Mouse (Mus musculus): ENCODE data around the gene Tatdn3. TPM values are rescaled to one million over a fixed set of nuclear protein-coding genes. Genes with fewer than 3 reads are reported as not detected.

Tatdn3 gene
- polyA plus RNA-seq (2015; fragmentation: Illumina TruSeq; extraction: RNeasy Lipid Tissue Mini Kit (QIAGEN cat#74804); ENCODE audit: insufficient read depth, low replicate concordance), result 42.2 TPM

GRCm38 (mm10) chr1:191062781-191063485 is at the start of gene Tatdn3, which contains the start of gene Nsl1:
Gene Tatdn3 (minus strand): TSS chr1:191062932.
Gene Nsl1 (plus strand): TSS chr1:191063012.

GRCm38 (mm10) chr1:191097802-191098747 is 35.3 kb upstream of the Tatdn3 start, which contains the start of gene Batf3:
Gene Batf3 (plus strand): TSS chr1:191097847.

GRCm38 (mm10) chr1:191036554-191037334 is 26.0 kb downstream of the Tatdn3 start, which contains the start of gene Spata45:
Gene Spata45 (plus strand): TSS chr1:191036639.

GRCm38 (mm10) chr1:191026021-191026713 is 36.6 kb downstream of the Tatdn3 start, which contains the start of gene Flvcr1:
Gene Flvcr1 (minus strand): TSS chr1:191026158.

Other genes with a start within 250 kb of the Tatdn3 start
- gene Rps6kc1, start 151.2 kb downstream of the Tatdn3 start, polyA plus RNA-seq (2015; fragmentation: Illumina TruSeq; extraction: RNeasy Lipid Tissue Mini Kit (QIAGEN cat#74804); ENCODE audit: insufficient read depth, low replicate concordance), result 12.0 TPM
- 98.1 TPM for gene Angel2, start 137.8 kb downstream of the Tatdn3 start, polyA plus RNA-seq (2015; fragmentation: Illumina TruSeq; extraction: RNeasy Lipid Tissue Mini Kit (QIAGEN cat#74804); ENCODE audit: insufficient read depth, low replicate concordance)
- 0.66 TPM for gene Vash2, start 83.6 kb downstream of the Tatdn3 start, polyA plus RNA-seq (2015; fragmentation: Illumina TruSeq; extraction: RNeasy Lipid Tissue Mini Kit (QIAGEN cat#74804); ENCODE audit: insufficient read depth, low replicate concordance)
- gene Flvcr1, start 36.8 kb downstream of the Tatdn3 start, polyA plus RNA-seq (2015; fragmentation: Illumina TruSeq; extraction: RNeasy Lipid Tissue Mini Kit (QIAGEN cat#74804); ENCODE audit: insufficient read depth, low replicate concordance), result 35.7 TPM
- gene Spata45, start 26.3 kb downstream of the Tatdn3 start, polyA plus RNA-seq (2015; fragmentation: Illumina TruSeq; extraction: RNeasy Lipid Tissue Mini Kit (QIAGEN cat#74804); ENCODE audit: insufficient read depth, low replicate concordance), result not detected
- gene Nsl1, start 80 bp upstream of the Tatdn3 start, polyA plus RNA-seq (2015; fragmentation: Illumina TruSeq; extraction: RNeasy Lipid Tissue Mini Kit (QIAGEN cat#74804); ENCODE audit: insufficient read depth, low replicate concordance), result 4.1 TPM
- 7.6 TPM for gene Batf3, start 34.9 kb upstream of the Tatdn3 start, polyA plus RNA-seq (2015; fragmentation: Illumina TruSeq; extraction: RNeasy Lipid Tissue Mini Kit (QIAGEN cat#74804); ENCODE audit: insufficient read depth, low replicate concordance)
- gene Fam71a, start 101.9 kb upstream of the Tatdn3 start, polyA plus RNA-seq (2015; fragmentation: Illumina TruSeq; extraction: RNeasy Lipid Tissue Mini Kit (QIAGEN cat#74804); ENCODE audit: insufficient read depth, low replicate concordance), result not detected
- gene Atf3, start 155.1 kb upstream of the Tatdn3 start, polyA plus RNA-seq (2015; fragmentation: Illumina TruSeq; extraction: RNeasy Lipid Tissue Mini Kit (QIAGEN cat#74804); ENCODE audit: insufficient read depth, low replicate concordance), result 4.9 TPM